ENCODE assay signal across 14 mouse cellular contexts in the genomic region with DNA sequence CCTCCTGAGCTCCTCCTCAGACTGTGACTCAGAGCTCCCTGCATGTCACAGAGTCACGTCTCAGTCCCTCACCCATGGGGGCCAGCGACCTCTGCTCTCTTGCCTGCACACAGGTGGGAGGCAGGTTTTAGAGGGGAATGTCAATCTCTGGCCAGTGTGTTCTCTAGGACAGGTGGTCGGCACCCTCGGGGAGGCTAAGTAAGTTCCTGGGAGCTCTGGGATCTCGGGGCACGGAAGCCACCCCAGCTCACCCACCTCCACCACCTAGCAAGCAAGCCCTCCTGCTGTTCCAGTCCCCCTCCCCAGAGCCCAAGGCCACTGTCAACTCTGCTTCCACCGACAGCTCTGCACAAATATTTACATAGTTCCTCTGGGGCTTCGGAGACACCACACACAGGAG. TPM values are rescaled to one million over a fixed set of nuclear protein-coding genes. Genes with fewer than 3 reads are reported as not detected.
DNase-seq lines count a peak whose midpoint lies in the region; ATAC-seq and TF ChIP-seq lines count a peak whose summit lies in the region.
"Had no signal": no experiment of that assay in that cellular context is flagged by ENCODE, and none has a peak within 500 bp of the region (broad histone marks: within the 10 kb centered on the region; RNA-seq: fewer than 3 reads in every experiment).

No protein-coding gene starts in this region.

- H3K4me1 ChIP-seq in midbrain, embryonic 10.5 days: peaks cover 66% of the 10 kb centered on the region
- peaks cover 20% of the 10 kb centered on the region for H3K4me1 ChIP-seq in midbrain, postnatal 0 days (ENCODE audit: insufficient read depth, low read length)
- peaks cover 30% of the 10 kb centered on the region for H3K4me1 ChIP-seq in hindbrain, embryonic 16.5 days (ENCODE audit: control insufficient read depth, insufficient read depth, low read depth, low read length)
- peaks cover 33% of the 10 kb centered on the region for H3K4me1 ChIP-seq in stomach, embryonic 16.5 days (ENCODE audit: control insufficient read depth, insufficient read depth, low read length)

- TF ChIP-seq CTCF in midbrain, postnatal 0 days (IDR thresholded peaks at IDR 0.05): no peak

- H3K27me3 ChIP-seq in midbrain, embryonic 10.5 days (ENCODE audit: low read depth, poor library complexity, severe bottlenecking): peaks cover 28% of the 10 kb centered on the region
- no peaks in the 10 kb centered on the region for H3K27me3 ChIP-seq in midbrain, postnatal 0 days (ENCODE audit: insufficient read depth, low read length)
- no peaks in the 10 kb centered on the region for H3K27me3 ChIP-seq in hindbrain, embryonic 16.5 days (replicated peaks; ENCODE audit: control insufficient read depth, insufficient read depth, low read length)
- no peaks in the 10 kb centered on the region for H3K27me3 ChIP-seq in stomach, embryonic 16.5 days (ENCODE audit: control insufficient read depth, insufficient read depth, low read length)

- no peaks in the 10 kb centered on the region for H3K9me3 ChIP-seq in midbrain, embryonic 10.5 days (replicated peaks)
- H3K9me3 ChIP-seq in midbrain, postnatal 0 days (ENCODE audit: low read length): no peaks in the 10 kb centered on the region
- no peaks in the 10 kb centered on the region for H3K9me3 ChIP-seq in hindbrain, embryonic 16.5 days (ENCODE audit: control insufficient read depth, low read length)
- H3K9me3 ChIP-seq in stomach, embryonic 16.5 days (replicated peaks; ENCODE audit: control insufficient read depth, low read length): no peaks in the 10 kb centered on the region
- H3K9me3 ChIP-seq: embryonic facial prominence, embryonic 15.5 days had no signal

- peak; percentile 84 for DNase-seq in heart, adult 11 months
- no peak for DNase-seq in heart, postnatal 10 days
- DNase-seq in midbrain, embryonic 10.5 days (ENCODE audit: low spot score): no peak
- DNase-seq in midbrain, postnatal 0 days (ENCODE audit: low spot score): no peak
- no peak for DNase-seq in right cerebral cortex, adult 18-20 months
- no peak for DNase-seq in thymus, postnatal 14 days
- DNase-seq: cerebellum, postnatal 14 days; gastrocnemius, adult 2 months; kidney, adult 18-20 months; lung, embryonic 14.5 days had no signal

- no peak overlapping the region for H3K4me2 ChIP-seq in midbrain, postnatal 0 days (ENCODE audit: low read depth, low read length, poor library complexity, severe bottlenecking)
- no peak overlapping the region for H3K4me2 ChIP-seq in hindbrain, embryonic 16.5 days (ENCODE audit: low read length)
- H3K4me2 ChIP-seq in stomach, embryonic 16.5 days (ENCODE audit: low read depth, low read length): no peak overlapping the region
- H3K4me2 ChIP-seq: embryonic facial prominence, embryonic 15.5 days had no signal

- intact Hi-C loops in heart, postnatal 10 days (cut with DNase I): no loop called here

- H3K4me3 ChIP-seq in midbrain, embryonic 10.5 days: peak overlapping the region; percentile 36; the same call in 1 of the 2 replicates
- H3K4me3 ChIP-seq in midbrain, postnatal 0 days (ENCODE audit: low read depth, low read length): no peak overlapping the region
- H3K4me3 ChIP-seq in hindbrain, embryonic 16.5 days (ENCODE audit: low read length): no peak overlapping the region
- H3K4me3 ChIP-seq in stomach, embryonic 16.5 days (replicated peaks; ENCODE audit: low read length): no peak overlapping the region
- H3K4me3 ChIP-seq: embryonic facial prominence, embryonic 15.5 days; gastrocnemius, adult 2 months had no signal

- 52% methylated on average over 8 of the region's 8 CpGs for WGBS in midbrain, embryonic 10.5 days
- 58% methylated on average over 8 of the region's 8 CpGs for WGBS in midbrain, postnatal 0 days
- WGBS in hindbrain, embryonic 16.5 days: 51% methylated on average over 8 of the region's 8 CpGs
- 26% methylated on average over 8 of the region's 8 CpGs for WGBS in stomach, embryonic 16.5 days

- H3K9ac ChIP-seq in midbrain, postnatal 0 days (replicated peaks; ENCODE audit: low read length, poor library complexity, severe bottlenecking): no peak overlapping the region
- H3K9ac ChIP-seq in hindbrain, embryonic 16.5 days (ENCODE audit: low read depth, low read length): peak overlapping the region; percentile 67; the same call in 1 of the 2 replicates
- peak overlapping the region; percentile 29 for H3K9ac ChIP-seq in stomach, embryonic 16.5 days (ENCODE audit: low read length)
- H3K9ac ChIP-seq: embryonic facial prominence, embryonic 15.5 days; lung, embryonic 14.5 days had no signal

- ATAC-seq in midbrain, postnatal 0 days (ENCODE audit: low FRiP score): no peak
- ATAC-seq in hindbrain, embryonic 16.5 days: no peak
- ATAC-seq in stomach, embryonic 16.5 days (ENCODE audit: insufficient read depth, low FRiP score): no peak

- H3K36me3 ChIP-seq in midbrain, embryonic 10.5 days: peaks cover 9% of the 10 kb centered on the region; the same call in 1 of the 2 replicates
- peaks cover 16% of the 10 kb centered on the region; the same call in 1 of the 2 replicates for H3K36me3 ChIP-seq in midbrain, postnatal 0 days (ENCODE audit: insufficient read depth, low read length)
- H3K36me3 ChIP-seq in hindbrain, embryonic 16.5 days (ENCODE audit: control insufficient read depth, insufficient read depth, low read length): no peaks in the 10 kb centered on the region
- no peaks in the 10 kb centered on the region for H3K36me3 ChIP-seq in stomach, embryonic 16.5 days (ENCODE audit: control insufficient read depth, insufficient read depth, low read length)
- H3K36me3 ChIP-seq: embryonic facial prominence, embryonic 15.5 days had no signal

- peak overlapping the region; percentile 95 for H3K27ac ChIP-seq in midbrain, embryonic 10.5 days (replicated peaks)
- no peak overlapping the region for H3K27ac ChIP-seq in midbrain, postnatal 0 days (ENCODE audit: low read depth, low read length)
- no peak overlapping the region for H3K27ac ChIP-seq in hindbrain, embryonic 16.5 days (ENCODE audit: low read depth, low read length)
- H3K27ac ChIP-seq in stomach, embryonic 16.5 days (ENCODE audit: low read length): no peak overlapping the region
- H3K27ac ChIP-seq: embryonic facial prominence, embryonic 15.5 days; gastrocnemius, adult 2 months had no signal

RNA-seq across cellular contexts. Expression of a gene that starts 8.4 kb away (rescaled TPM):
- total RNA-seq in heart, postnatal 10 days (2021): 10 to 100 TPM; 90.5 to 93.9 TPM
- polyA plus RNA-seq in midbrain, embryonic 10.5 days (2016; fragmentation: Nextera tagmentation; extraction: Ambion mirVana): 27.1 and 35.3 TPM in 2 replicates
- 46.9 and 60.2 TPM in 2 replicates for total RNA-seq in midbrain, postnatal 0 days (2014; rRNA removed)
- 10.1 and 11.1 TPM in 2 replicates for polyA plus RNA-seq in midbrain, postnatal 0 days (2015; fragmentation: Nextera tagmentation; extraction: Ambion mirVana)
- 13.0 and 14.0 TPM in 2 replicates for polyA plus RNA-seq in hindbrain, embryonic 16.5 days (2015; fragmentation: Nextera tagmentation; extraction: Ambion mirVana)
- 5.6 and 6.5 TPM in 2 replicates for polyA plus RNA-seq in stomach, embryonic 16.5 days (2015; fragmentation: Nextera tagmentation; extraction: Ambion mirVana)
- total RNA-seq: monocyte, adult 5-6 weeks had no signal

RNA-seq across cellular contexts. Expression of a gene that starts 21.6 kb away (rescaled TPM):
- total RNA-seq in heart, postnatal 10 days (2021): 10 to 100 TPM; 44.0 to 44.4 TPM
- polyA plus RNA-seq in midbrain, embryonic 10.5 days (2016; fragmentation: Nextera tagmentation; extraction: Ambion mirVana): 7.9 and 9.3 TPM in 2 replicates
- total RNA-seq in midbrain, postnatal 0 days (2014; rRNA removed): 11.0 and 14.2 TPM in 2 replicates
- polyA plus RNA-seq in midbrain, postnatal 0 days (2015; fragmentation: Nextera tagmentation; extraction: Ambion mirVana): 7.0 and 7.5 TPM in 2 replicates
- 8.6 and 11.0 TPM in 2 replicates for polyA plus RNA-seq in hindbrain, embryonic 16.5 days (2015; fragmentation: Nextera tagmentation; extraction: Ambion mirVana)
- 6.5 and 7.3 TPM in 2 replicates for polyA plus RNA-seq in stomach, embryonic 16.5 days (2015; fragmentation: Nextera tagmentation; extraction: Ambion mirVana)
- total RNA-seq: monocyte, adult 5-6 weeks had no signal

RNA-seq across cellular contexts. Expression of a gene that starts 49.0 kb away (rescaled TPM):
- total RNA-seq in heart, postnatal 10 days (2021): under 1 TPM; 0.62 to 0.89 TPM
- 0.31 and 0.72 TPM in 2 replicates for polyA plus RNA-seq in midbrain, embryonic 10.5 days (2016; fragmentation: Nextera tagmentation; extraction: Ambion mirVana)
- 6.7 and 7.4 TPM in 2 replicates for total RNA-seq in midbrain, postnatal 0 days (2014; rRNA removed)
- 5.3 and 7.2 TPM in 2 replicates for polyA plus RNA-seq in midbrain, postnatal 0 days (2015; fragmentation: Nextera tagmentation; extraction: Ambion mirVana)
- polyA plus RNA-seq in hindbrain, embryonic 16.5 days (2015; fragmentation: Nextera tagmentation; extraction: Ambion mirVana): 3.6 and 4.6 TPM in 2 replicates
- polyA plus RNA-seq in stomach, embryonic 16.5 days (2015; fragmentation: Nextera tagmentation; extraction: Ambion mirVana): 4.2 and 5.9 TPM in 2 replicates
- total RNA-seq: monocyte, adult 5-6 weeks had no signal

RNA-seq across cellular contexts. Expression of a gene that starts 50.5 kb away (rescaled TPM):
- total RNA-seq in heart, postnatal 10 days (2021): 10 to 100 TPM; 85.0 to 88.5 TPM
- 62.9 and 64.6 TPM in 2 replicates for polyA plus RNA-seq in midbrain, embryonic 10.5 days (2016; fragmentation: Nextera tagmentation; extraction: Ambion mirVana)
- 65.8 and 71.7 TPM in 2 replicates for total RNA-seq in midbrain, postnatal 0 days (2014; rRNA removed)
- polyA plus RNA-seq in midbrain, postnatal 0 days (2015; fragmentation: Nextera tagmentation; extraction: Ambion mirVana): 42.4 and 51.6 TPM in 2 replicates
- 52.4 and 53.7 TPM in 2 replicates for polyA plus RNA-seq in hindbrain, embryonic 16.5 days (2015; fragmentation: Nextera tagmentation; extraction: Ambion mirVana)
- polyA plus RNA-seq in stomach, embryonic 16.5 days (2015; fragmentation: Nextera tagmentation; extraction: Ambion mirVana): 48.4 and 61.7 TPM in 2 replicates
